Mouse (Mus musculus) intestine, embryonic 16.5 days (tissue): ENCODE results near the gene Id3. TPM values are rescaled to one million over a fixed set of nuclear protein-coding genes. Genes with fewer than 3 reads are reported as not detected.

Experiments
- ATAC-seq: fragments of 200-750 bp; cut with Nextera tagmentation; 2 replicates; pipeline ENCODE4 v1.8.0; 2017; ENCODE audit warnings: moderate TSS enrichment, moderate library complexity
- H3K27ac ChIP-seq: fragments of 300-500 bp; sonication (generic); 2 replicates; pipeline ENCODE4 v1.5.1; 2014; ENCODE audit warnings: mild to moderate bottlenecking, low read length
- H3K27me3 ChIP-seq: fragments of 300-500 bp; sonication (generic); replicated peaks from 2 replicates; pipeline ENCODE4 v1.6.1; 2014; ENCODE audit warnings: low read length, control low read depth, mixed read lengths; ENCODE audit not compliant: control insufficient read depth, insufficient read depth
- H3K36me3 ChIP-seq: fragments of 300-500 bp; sonication (generic); 2 replicates; pipeline ENCODE4 v1.6.1; 2014; ENCODE audit warnings: low read length, control low read depth; ENCODE audit not compliant: control insufficient read depth, insufficient read depth
- H3K4me1 ChIP-seq: fragments of 300-500 bp; sonication (generic); 2 replicates; pipeline ENCODE4 v1.6.1; 2014; ENCODE audit warnings: low read length, control low read depth, mixed read lengths; ENCODE audit not compliant: control insufficient read depth, insufficient read depth
- H3K4me2 ChIP-seq: fragments of 300-500 bp; sonication (generic); 2 replicates; pipeline ENCODE4 v1.6.1; 2014; ENCODE audit warnings: low read depth, low read length, control low read depth
- H3K4me3 ChIP-seq: fragments of 300-500 bp; sonication (generic); 2 replicates; pipeline ENCODE4 v1.5.1; 2014; ENCODE audit warnings: mild to moderate bottlenecking, low read length
- H3K9ac ChIP-seq: fragments of 300-500 bp; sonication (generic); 2 replicates; pipeline ENCODE4 v1.6.1; 2014; ENCODE audit warnings: low read depth, low read length
- H3K9me3 ChIP-seq: fragments of 300-500 bp; sonication (generic); 2 replicates; pipeline ENCODE4 v1.6.1; 2016; ENCODE audit warnings: low read length, control low read depth; ENCODE audit not compliant: control insufficient read depth
- WGBS: fragments of 180-500 bp; shearing (Covaris S2); extraction: QIAGEN DNeasy Blood & Tissue Kit; methylation state at CpG from one replicate; pipeline ENCODE4 v1.1.7; 2014; 5-methylcytosine and 5-hydroxymethylcytosine counted together
- polyA plus RNA-seq: library from polyadenylated mRNA; unstranded; fragments of >200 nt; fragmentation: Nextera tagmentation; extraction: Ambion mirVana; gene quantifications from 2 replicates; pipeline ENCODE4 v1.2.1, GENCODE M21; 2015

Id3 gene
- polyA plus RNA-seq, 1 experiment from 2014 or later = 245 TPM

- Histone ChIP-seq H3K4me2 (peak overlapping the region; percentile 96), H3K9me3 (no peaks in the 10 kb centered on the region), H3K36me3 (no peaks in the 10 kb centered on the region), H3K4me3 (peak overlapping the region; percentile 87), H3K4me1 (peaks cover 52% of the 10 kb centered on the region), H3K9ac (peak overlapping the region; percentile 84), H3K27ac (peak overlapping the region; percentile 85), H3K27me3 (no peaks in the 10 kb centered on the region)
- under 1% methylated on average over 67 of the region's 67 CpGs for WGBS
- ATAC-seq = peak; percentile 8; the same call in 1 of the 2 replicates
Measured at GRCm38 (mm10) chr4:136172542-136173209, 29.4 kb downstream of the Id3 start.

GRCm38 (mm10) chr4:136173210-136173715 is 30.0 kb downstream of the Id3 start:
- no peak for ATAC-seq
- WGBS = 5% methylated on average over 14 of the region's 14 CpGs
- H3K27ac ChIP-seq = peak overlapping the region; percentile 85
- no peaks in the 10 kb centered on the region for H3K27me3 ChIP-seq
- H3K9ac ChIP-seq = peak overlapping the region; percentile 84
- peak overlapping the region; percentile 87 for H3K4me3 ChIP-seq
- peaks cover 58% of the 10 kb centered on the region for H3K4me1 ChIP-seq
- peak overlapping the region; percentile 96 for H3K4me2 ChIP-seq
- no peaks in the 10 kb centered on the region for H3K36me3 ChIP-seq
- no peaks in the 10 kb centered on the region for H3K9me3 ChIP-seq

- peak; percentile 57 for ATAC-seq
- peak overlapping the region; percentile 84 for H3K9ac ChIP-seq
- H3K9me3 ChIP-seq = no peaks in the 10 kb centered on the region
- 57% methylated on average over 13 of the region's 13 CpGs for WGBS
- H3K4me3 ChIP-seq = peak overlapping the region; percentile 87
- peak overlapping the region; percentile 96 for H3K4me2 ChIP-seq
- peaks cover 60% of the 10 kb centered on the region for H3K4me1 ChIP-seq
- H3K36me3 ChIP-seq = no peaks in the 10 kb centered on the region
- H3K27me3 ChIP-seq = no peaks in the 10 kb centered on the region
- peak overlapping the region; percentile 85 for H3K27ac ChIP-seq
Measured at GRCm38 (mm10) chr4:136174216-136175193, 31.2 kb downstream of the Id3 start.

- ATAC-seq = no peak
- Histone ChIP-seq H3K4me3 (no peak overlapping the region), H3K4me1 (peaks cover 71% of the 10 kb centered on the region), H3K27ac (peak overlapping the region; percentile 85), H3K9me3 (no peaks in the 10 kb centered on the region), H3K4me2 (peak overlapping the region; percentile 10; the same call in 1 of the 2 replicates), H3K9ac (peak overlapping the region; percentile 43; the same call in 1 of the 2 replicates), H3K36me3 (no peaks in the 10 kb centered on the region), H3K27me3 (no peaks in the 10 kb centered on the region)
- 60% methylated on average over 10 of the region's 10 CpGs for WGBS
Measured at GRCm38 (mm10) chr4:136176022-136176552, 32.8 kb downstream of the Id3 start.

GRCm38 (mm10) chr4:136177244-136177611 is 33.9 kb downstream of the Id3 start:
- Histone ChIP-seq H3K9ac (no peak overlapping the region), H3K4me1 (peaks cover 73% of the 10 kb centered on the region), H3K9me3 (no peaks in the 10 kb centered on the region), H3K4me3 (no peak overlapping the region), H3K36me3 (no peaks in the 10 kb centered on the region), H3K27me3 (no peaks in the 10 kb centered on the region), H3K4me2 (0 out of 2 replicates have a peak overlapping the region, but pooled peaks have one; percentile 35), H3K27ac (peak overlapping the region; percentile 85)
- 29% methylated on average over 8 of the region's 8 CpGs for WGBS
- ATAC-seq = peak; percentile 1; the same call in 1 of the 2 replicates

GRCm38 (mm10) chr4:136177612-136178474 is 34.5 kb downstream of the Id3 start:
- Histone ChIP-seq H3K4me3 (no peak overlapping the region), H3K27ac (peak overlapping the region; percentile 85), H3K4me2 (peak overlapping the region; percentile 35), H3K36me3 (no peaks in the 10 kb centered on the region), H3K9me3 (no peaks in the 10 kb centered on the region), H3K27me3 (no peaks in the 10 kb centered on the region), H3K4me1 (peaks cover 73% of the 10 kb centered on the region), H3K9ac (peak overlapping the region; percentile 40)
- 40% methylated on average over 11 of the region's 11 CpGs for WGBS
- ATAC-seq = peak; percentile 71

GRCm38 (mm10) chr4:136178475-136178921 is 35.2 kb downstream of the Id3 start:
- Histone ChIP-seq H3K27ac (peak overlapping the region; percentile 85), H3K4me3 (no peak overlapping the region), H3K4me2 (no peak overlapping the region), H3K4me1 (peaks cover 66% of the 10 kb centered on the region), H3K9ac (no peak overlapping the region), H3K36me3 (no peaks in the 10 kb centered on the region), H3K27me3 (no peaks in the 10 kb centered on the region), H3K9me3 (no peaks in the 10 kb centered on the region)
- no peak for ATAC-seq
- WGBS = 80% methylated on average over 12 of the region's 12 CpGs

GRCm38 (mm10) chr4:136179456-136179855 is 36.2 kb downstream of the Id3 start:
- Histone ChIP-seq H3K4me1 (peaks cover 57% of the 10 kb centered on the region), H3K36me3 (no peaks in the 10 kb centered on the region), H3K4me2 (no peak overlapping the region), H3K9me3 (no peaks in the 10 kb centered on the region), H3K27ac (no peak overlapping the region), H3K27me3 (no peaks in the 10 kb centered on the region), H3K9ac (no peak overlapping the region), H3K4me3 (no peak overlapping the region)
- WGBS = 91% methylated on average over 7 of the region's 7 CpGs
- ATAC-seq = no peak
